Mouse (Mus musculus) left cerebral cortex, adult 8-10 months (tissue): ENCODE results near the gene Itfg2. TPM values are rescaled to one million over a fixed set of nuclear protein-coding genes. Genes with fewer than 3 reads are reported as not detected.

Experiments
- DNase-seq, 2 experiments: peaks; one replicate each; pipeline ENCODE4 v3.0.0; 2022; ENCODE audit warnings: low spot score in 2 of 2
- total RNA-seq, 4 experiments: library from RNA; stranded (reverse); gene quantifications; 2 replicates each; pipeline ENCODE4 v1.2.4; 2022

The Itfg2 gene
- total RNA-seq, 4 experiments from 2014 or later, result 25.7 to 34.9 (median 29.0) TPM

- no peak for DNase-seq
Observed at GRCm38 (mm10) chr6:128435474-128435873, 10.7 kb upstream of the Itfg2 start.

GRCm38 (mm10) chr6:128433566-128433965, 8.8 kb upstream of the Itfg2 start:
- no peak for DNase-seq

GRCm38 (mm10) chr6:128432356-128432915, 7.7 kb upstream of the Itfg2 start:
- no peak for DNase-seq

- DNase-seq, result no peak
Observed at GRCm38 (mm10) chr6:128429826-128430225, 5.1 kb upstream of the Itfg2 start.

GRCm38 (mm10) chr6:128429300-128429699, 4.6 kb upstream of the Itfg2 start:
- no peak for DNase-seq

GRCm38 (mm10) chr6:128427571-128427970, 2.8 kb upstream of the Itfg2 start:
- DNase-seq, result no peak

- DNase-seq, result no peak
Observed at GRCm38 (mm10) chr6:128425046-128425445, 315 bp upstream of the Itfg2 start.

GRCm38 (mm10) chr6:128423496-128424268, 1.0 kb downstream of the Itfg2 start:
- DNase-seq, result no peak

- DNase-seq, result no peak
Observed at GRCm38 (mm10) chr6:128421480-128421879, 3.3 kb downstream of the Itfg2 start.

- no peak for DNase-seq
Observed at GRCm38 (mm10) chr6:128421036-128421435, 3.7 kb downstream of the Itfg2 start.

- DNase-seq, result no peak
Observed at GRCm38 (mm10) chr6:128418076-128418475, 6.7 kb downstream of the Itfg2 start.

GRCm38 (mm10) chr6:128416169-128416568, 8.6 kb downstream of the Itfg2 start:
- no peak for DNase-seq

GRCm38 (mm10) chr6:128411115-128411514, 13.6 kb downstream of the Itfg2 start:
- peak; percentile 58 to 91 for DNase-seq

- no peak for DNase-seq
Observed at GRCm38 (mm10) chr6:128410305-128410704, 14.4 kb downstream of the Itfg2 start.

- no peak for DNase-seq
Observed at GRCm38 (mm10) chr6:128408544-128409125, 16.1 kb downstream of the Itfg2 start.

GRCm38 (mm10) chr6:128404708-128405107, 20.0 kb downstream of the Itfg2 start:
- no peak for DNase-seq

GRCm38 (mm10) chr6:128399421-128400185, 25.1 kb downstream of the Itfg2 start:
- DNase-seq, result no peak

- DNase-seq, result no peak
Observed at GRCm38 (mm10) chr6:128398996-128399395, 25.7 kb downstream of the Itfg2 start, which contains the start of gene Nrip2. TSS of gene Nrip2 (plus strand) at chr6:128399296.

GRCm38 (mm10) chr6:128397574-128398261, 27.0 kb downstream of the Itfg2 start:
- no peak for DNase-seq

- DNase-seq, result no peak
Observed at GRCm38 (mm10) chr6:128390683-128391082, 34.0 kb downstream of the Itfg2 start.

- no peak for DNase-seq
Observed at GRCm38 (mm10) chr6:128389185-128389584, 35.5 kb downstream of the Itfg2 start.
